Mouse (Mus musculus): ENCODE data around the gene Otc.

Otc gene

DNA sequence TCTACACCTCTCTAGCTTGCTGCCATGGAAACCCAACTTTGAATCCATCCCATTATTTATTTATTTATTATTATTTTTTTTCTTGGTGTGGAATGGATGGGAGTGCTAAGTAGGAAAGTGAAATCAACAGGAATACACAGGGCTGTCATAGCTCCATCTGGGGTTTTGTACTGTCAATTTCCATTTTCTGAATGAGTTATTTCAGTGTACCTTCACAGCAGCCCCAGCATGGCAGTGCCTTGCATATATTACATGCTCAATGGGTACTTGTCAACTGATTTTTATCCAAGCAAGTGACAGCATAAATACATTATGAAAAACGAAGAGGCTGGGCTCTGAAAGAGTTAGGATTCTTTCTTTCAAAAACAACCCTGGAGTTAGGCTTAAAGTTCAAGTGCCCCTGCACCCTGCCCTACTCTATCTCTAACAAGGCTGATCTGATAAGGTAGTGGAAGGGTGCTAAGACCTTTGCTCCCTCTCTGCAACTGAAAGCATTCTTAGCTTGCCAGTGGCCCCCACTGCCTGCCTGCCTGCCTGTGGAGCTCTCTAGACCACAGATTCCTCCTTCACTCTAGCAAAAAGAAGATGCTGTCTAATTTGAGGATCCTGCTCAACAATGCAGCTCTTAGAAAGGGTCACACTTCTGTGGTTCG, at the start of gene Otc:
Gene Otc, plus strand, starts transcription at position 454 of the 653 bp plus-strand sequence.
- no peak for DNase-seq (ENCODE audit: low spot score in 2 of 2)

DNA sequence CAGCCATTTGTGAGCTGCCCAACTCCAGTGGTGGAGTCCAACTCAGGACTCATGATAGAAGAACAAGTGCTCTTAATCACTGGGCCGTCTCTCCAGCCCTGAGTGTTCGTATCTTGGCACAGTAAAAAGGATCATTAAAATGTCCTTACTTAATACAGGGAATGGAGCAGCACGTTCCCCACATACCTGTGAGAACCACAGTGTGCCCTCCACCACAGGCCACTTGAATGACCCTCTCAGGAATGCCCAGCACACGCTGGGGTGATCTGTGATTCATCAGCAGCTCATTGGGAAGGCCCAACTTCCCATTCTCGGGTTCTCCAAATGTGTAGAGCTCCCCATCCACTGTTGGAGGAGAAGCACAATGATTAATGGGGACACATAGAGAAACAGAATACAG, 46.2 kb upstream of the Otc start:
- DNase-seq (ENCODE audit: low spot score in 2 of 2) = no peak

DNA sequence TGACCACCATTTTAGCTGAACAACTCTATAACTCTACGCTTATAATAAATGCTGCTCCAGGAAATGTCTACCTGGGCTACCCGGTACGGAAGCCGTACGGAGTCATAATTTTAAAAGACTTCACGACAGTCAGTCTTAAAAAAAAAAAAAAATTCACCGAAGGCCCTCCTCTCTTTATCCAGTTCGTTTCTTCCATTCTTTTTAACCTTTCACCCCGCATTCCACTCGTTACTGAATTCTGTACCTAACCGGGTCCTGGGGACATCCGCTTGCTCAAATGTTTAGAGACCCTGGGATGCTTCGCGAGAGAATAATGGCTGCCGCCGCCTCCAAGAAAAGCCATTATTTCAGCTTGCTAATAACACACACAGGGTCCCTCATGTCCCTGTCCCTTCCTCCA, 36.1 kb upstream of the Otc start:
- DNase-seq (ENCODE audit: low spot score in 2 of 2) = peak in 1 of 2 experiments; percentile 7

DNA sequence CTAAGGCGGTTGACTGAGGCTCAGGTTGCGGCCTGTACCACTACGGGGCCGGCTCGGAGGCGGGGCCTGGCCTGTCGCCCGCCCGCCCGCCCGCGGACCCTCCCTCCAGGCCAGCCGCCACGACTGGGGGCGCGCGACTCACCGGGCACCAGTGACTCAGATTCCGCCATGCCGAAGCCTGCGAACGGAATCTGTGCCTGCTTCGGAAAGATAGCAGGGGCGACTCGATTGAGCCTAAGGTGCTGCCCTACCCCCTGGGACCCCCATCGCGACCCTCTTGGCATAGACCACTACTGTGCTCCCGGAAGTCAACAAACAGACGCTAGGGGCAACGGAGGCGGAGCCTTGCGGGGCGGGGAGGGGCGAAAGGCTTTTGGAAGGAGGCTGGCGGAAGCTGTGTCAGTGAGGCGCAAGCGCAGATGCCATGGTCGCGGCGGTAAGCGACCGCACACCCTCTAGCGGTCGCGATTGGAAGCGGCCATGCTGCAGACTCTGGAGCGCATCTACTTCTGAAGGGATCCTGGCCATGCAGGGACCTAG, 35.6 kb upstream of the Otc start, which contains the start of gene Rpgr:
Gene Rpgr, minus strand, starts transcription at position 511 of the 540 bp plus-strand sequence.
- DNase-seq (ENCODE audit: low spot score in 2 of 2) = peak; percentile 60 to 76

DNA sequence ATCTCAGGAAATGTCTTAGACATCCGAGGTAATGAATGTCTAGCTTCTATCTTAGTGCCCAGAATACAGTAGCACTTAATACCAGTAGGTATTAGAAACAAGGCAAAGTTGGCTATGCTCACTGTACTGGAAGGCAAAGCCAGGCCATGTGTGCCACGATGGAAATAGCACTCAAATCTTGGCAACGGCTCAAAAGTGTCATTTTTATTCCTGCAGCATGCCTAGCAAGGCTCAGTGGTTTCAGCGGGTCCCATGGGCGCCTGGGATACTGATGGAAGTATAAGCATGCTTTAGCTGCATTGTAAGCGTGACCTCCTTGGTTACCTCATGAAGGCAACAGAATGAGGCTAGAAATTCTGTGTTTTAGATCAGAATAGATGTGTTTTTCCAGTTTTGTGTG, 32.8 kb upstream of the Otc start:
- DNase-seq (ENCODE audit: low spot score in 2 of 2) = no peak

DNA sequence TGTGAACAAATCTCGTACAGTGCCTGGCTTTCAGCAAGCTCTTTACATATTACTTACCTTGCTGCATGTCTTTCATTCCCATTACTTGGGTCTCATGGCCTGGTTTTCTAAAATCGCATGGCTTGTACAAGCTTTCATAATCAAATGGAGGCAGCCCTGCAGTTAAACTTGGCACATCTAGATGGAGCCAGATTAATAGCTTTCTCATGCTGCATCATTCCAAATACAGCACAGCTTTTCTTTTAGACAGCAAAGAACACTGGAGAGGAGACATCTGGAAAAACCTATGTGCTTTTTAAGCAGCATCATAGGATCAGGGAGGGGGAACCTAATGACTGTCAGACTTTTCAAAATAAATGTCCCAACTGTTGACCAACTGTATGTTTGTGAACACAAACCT, 19.1 kb upstream of the Otc start:
- no peak for DNase-seq (ENCODE audit: low spot score in 2 of 2)

DNA sequence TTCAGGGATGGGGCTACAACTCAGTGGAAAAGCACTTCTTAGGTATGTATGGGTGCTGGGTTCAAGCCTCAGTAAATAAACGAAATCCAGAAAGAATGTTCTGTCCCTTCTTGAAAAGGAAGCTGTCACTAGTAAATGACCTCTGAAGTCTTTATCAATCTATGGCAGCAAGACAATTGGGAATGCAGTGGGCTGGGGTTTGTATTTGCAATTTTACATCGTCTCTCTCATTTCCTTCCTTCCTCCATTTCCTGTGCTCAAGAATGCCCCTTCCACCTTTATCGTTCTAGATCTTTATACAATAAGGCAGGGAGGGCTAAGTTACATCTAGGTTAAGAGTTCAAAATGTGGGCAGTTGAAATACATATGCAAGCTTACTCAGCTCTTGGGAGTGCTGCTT, 17.5 kb upstream of the Otc start:
- DNase-seq (ENCODE audit: low spot score in 2 of 2) = no peak

DNA sequence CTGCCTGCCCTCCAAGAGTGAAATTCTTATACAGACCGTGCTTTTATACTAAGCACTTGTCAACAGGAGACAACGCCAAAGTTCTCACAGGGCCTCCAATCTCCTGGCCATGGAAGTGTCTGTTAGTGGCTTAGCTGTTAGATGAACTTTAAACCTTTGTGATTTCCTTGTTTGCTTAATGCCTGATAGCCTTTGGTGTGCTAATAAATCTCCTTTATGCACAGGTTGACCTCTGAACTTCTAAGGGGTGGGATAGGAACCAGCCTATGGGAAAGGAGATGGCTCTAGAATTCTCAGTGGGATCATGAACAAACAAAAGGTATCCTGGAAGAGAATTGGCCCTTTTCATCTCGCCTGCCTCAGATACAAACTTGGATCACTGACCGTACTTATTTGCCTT, 12.6 kb upstream of the Otc start:
- no peak for DNase-seq (ENCODE audit: low spot score in 2 of 2)

DNA sequence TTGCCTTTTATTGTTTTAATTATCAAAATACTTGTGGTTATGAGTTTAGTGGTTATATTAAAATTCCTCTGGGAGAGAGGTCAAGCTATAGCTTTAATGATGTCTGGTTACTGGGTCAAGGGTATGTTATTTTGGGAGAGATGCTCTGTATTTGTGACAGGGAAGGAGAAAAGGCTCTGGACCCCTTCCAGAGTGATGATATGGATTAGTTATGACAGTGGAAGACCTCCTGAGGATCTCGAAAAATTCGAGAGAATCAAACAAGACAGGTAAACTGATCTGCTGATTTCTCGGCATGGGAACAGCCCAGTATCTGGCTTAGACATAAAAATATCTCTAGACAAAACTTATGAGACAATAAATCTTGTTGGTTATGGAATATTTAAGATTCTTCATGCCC, 8.2 kb upstream of the Otc start:
- DNase-seq (ENCODE audit: low spot score in 2 of 2) = no peak

DNA sequence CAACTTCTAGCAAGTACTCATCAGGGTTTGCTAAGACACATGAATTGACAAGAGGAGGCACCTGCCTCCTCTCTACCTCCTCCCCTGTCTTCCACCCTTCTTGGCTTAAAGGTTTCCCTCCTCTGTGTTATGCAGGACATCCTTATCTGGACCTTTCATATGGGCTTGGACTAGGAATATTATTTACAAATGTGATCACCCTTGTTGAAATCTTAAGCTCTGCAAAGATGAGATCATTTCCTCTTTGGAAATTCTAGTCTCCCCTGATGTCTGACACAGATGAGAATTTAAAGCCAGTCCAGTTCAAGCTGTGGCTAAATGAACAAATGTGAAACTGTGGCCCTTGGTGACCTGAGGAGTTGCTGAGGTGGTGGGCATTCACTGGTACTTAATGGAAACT, 748 bp upstream of the Otc start:
- DNase-seq (ENCODE audit: low spot score in 2 of 2) = no peak

DNA sequence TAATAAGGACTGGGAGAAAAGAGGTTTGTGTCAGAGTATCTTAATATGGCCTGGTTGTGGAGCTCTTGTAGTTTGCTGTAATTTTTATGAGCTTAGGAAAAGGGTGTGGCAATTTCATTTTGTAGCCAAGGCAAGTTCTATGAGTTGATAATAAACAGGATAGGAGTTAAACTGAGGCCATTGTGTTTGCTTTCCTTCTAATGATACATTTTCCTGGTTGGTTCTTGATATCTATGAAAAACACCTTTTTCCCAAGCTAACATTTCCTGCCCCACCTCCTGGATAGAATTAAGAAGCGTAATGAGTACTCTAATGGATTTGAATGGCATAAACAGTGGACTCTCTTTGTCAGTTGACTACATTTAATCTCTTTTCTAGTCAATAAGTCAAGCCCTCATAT, 5.7 kb downstream of the Otc start:
- DNase-seq (ENCODE audit: low spot score in 2 of 2) = no peak

DNA sequence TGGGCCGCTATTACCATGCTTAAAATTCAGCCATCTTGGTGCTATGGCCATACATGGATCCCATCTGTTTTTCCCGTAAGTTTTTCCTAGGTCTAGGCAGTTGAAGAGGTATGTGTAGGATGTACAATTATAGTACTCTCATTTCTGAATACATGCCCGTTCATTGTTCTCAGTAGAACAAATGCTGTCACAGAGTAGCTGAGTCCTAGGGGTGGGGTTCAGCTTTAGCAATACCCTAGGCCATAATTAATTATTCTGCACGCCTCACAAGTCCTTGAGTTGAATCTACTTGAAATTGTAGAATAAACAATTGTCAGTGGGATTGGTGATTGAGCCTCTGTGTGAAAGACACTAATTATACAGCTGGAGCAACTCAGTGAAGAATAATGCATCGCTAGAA, 6.2 kb downstream of the Otc start:
- no peak for DNase-seq (ENCODE audit: low spot score in 2 of 2)

DNA sequence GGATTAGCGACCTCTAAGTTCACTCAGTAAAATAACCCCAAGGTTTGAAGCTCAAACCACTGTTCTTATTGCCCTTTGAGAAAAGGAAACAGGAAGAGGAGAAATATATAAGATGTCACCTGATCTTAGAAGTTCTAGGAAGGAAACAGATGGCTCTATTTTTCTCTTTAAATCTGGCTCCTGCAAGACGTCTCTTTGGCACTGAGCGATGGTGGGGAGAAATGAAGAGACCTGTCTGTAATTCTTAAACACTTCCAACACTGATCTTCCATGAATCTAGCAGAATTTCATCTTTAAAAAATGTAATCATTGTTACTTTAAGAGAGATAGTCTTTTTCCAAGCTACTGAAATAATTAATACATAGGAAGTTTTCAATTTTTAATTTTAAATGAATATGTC, 16.2 kb downstream of the Otc start:
- no peak for DNase-seq (ENCODE audit: low spot score in 2 of 2)

DNA sequence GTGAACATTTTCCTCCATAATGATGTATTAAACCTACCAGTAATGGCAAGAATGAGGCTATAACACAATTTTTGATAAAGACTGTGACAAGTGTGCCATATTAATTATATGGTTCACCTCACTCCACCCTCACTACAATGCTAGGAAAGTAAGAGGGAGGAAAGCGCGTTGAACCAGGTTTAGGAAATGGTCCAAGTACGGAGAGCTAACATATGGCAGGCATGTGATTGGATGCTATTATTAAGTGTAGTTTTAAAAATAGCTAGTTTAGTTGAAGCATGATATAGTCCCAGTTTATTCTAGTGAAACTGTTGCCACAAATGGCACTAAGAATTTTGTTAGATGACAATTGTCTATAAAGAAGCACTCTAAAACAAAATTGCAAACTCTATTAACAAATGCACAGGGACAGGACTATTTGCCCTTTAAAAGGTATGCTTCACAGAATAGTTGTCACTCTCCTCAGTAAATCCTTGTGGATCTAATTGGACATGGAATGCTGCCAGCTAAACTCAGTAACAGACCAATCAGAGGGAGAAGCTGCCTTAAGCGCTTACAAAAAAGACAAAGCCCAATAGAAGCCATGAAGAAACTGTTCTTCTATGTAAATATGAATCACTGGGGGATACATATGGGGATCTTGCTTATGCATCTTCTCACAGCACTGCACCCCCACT, 16.8 kb downstream of the Otc start:
- DNase-seq (ENCODE audit: low spot score in 2 of 2) = no peak

DNA sequence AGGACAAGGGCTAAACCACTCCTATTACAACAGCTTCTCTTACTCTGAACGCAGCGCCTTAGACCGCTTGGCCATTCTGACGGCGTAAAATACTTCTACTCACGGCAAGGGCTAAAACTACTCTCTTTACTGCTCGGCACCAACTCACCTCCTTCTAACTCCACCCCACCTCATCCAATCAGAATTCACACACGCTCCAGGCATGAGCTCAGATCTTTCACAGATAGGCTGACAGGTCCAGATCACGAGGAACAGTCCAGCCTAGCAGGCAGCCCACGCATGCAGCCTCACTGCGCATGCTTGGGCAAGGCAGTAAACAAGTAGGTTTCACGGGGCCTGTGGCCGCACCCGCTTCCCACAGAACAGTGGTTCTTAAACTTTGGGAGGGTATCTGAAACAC, 45.2 kb downstream of the Otc start:
- no peak for DNase-seq (ENCODE audit: low spot score in 2 of 2)

DNA sequence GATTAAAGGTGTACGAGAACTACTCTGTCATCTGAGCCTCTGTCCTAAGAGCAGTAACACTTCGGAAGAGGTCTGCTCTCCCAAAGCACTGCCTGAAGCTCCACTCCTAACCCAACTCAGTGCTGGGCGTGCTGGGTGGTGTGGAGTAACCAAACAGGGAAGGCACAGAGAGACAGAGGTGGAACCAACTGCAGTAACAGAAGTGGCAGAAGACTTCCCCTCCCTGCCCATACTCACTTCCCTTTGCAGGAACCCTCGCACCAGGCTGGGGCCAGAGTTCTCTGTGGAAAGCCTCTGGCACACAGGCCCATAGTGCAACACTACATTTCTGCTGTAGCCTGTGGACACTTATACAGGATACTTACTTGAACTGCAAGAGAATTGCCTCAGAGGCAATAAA, 66.1 kb downstream of the Otc start:
- no peak for DNase-seq (ENCODE audit: low spot score in 2 of 2)

DNA sequence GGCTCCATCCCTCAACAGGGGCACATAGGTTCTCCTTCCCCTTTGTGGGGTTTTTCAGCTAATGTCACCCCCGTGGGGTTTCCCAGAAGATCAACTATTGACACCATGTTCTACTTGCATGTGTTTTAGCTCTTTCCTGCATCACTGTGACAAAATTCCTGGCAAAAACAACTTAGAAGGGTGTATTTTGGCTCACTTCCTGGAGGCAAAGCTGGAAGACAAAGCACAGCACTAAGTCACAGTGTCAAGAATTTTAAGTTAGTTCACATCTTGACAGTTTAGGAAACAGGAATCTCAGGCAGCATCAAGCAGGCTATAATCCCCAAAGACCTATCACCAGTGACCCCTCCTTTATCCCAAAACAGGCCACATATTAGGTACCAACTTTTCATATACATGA, 78.1 kb downstream of the Otc start:
- no peak for DNase-seq (ENCODE audit: low spot score in 2 of 2)

DNA sequence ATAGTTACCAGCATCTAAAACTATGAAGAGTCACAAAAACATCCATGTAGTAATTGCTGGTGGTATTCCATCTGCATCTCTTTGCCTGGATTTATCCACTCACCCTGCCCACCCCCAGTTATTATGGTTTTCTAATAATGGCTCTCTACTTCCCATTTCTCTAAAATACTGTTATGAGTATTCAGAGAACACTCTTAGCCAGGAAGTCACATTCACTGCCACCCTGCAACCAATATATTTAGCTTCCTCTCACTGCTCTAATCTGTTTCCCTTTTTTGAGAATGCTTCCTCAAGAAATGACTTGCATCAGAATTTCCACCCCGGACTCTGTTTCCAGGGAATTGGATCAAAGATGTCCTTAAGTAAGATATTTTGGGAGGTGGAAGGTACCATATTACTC, 79.6 kb downstream of the Otc start:
- no peak for DNase-seq (ENCODE audit: low spot score in 2 of 2)

DNA sequence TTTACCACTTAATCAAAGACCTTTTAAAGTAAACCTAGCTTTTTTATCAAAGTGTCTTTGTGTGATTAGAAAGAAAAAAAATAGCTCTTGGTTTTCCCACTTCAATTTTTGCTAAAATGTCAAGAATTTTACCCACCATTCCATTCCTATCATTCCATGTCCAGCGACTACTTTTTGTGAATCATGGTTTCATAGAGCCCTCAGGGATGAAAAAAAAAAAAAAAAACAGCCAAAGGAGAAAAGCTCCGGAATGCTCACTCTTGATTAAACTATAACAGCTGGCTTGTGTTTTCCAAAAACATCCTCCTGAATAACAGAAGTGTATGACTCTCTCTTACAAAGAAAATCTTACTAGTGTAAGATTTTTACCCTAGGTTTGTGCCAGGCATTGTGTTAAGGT, 84.7 kb downstream of the Otc start:
- DNase-seq (ENCODE audit: low spot score in 2 of 2) = no peak

DNA sequence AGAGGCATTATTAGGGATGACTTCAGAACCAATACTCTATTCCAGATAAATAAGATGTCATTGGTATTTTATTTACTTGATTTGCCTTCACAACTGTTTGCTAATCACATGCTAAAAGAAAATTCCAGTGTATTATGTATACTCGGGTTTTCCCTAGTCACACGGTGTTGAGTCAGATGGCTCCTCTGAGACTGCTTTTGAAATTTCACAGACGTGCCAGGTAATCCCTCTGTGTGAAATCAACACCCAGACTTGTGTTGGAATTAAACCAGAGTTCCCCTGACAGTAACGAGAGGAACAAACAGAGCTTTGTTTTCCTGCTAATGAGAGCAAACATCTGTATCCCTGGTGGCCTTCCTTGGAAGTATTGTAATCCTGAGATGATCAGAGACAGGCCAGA, 103.8 kb downstream of the Otc start:
- DNase-seq (ENCODE audit: low spot score in 2 of 2) = no peak

Data from frontal cortex, postnatal 25 days (tissue).